Mouse (Mus musculus) myocyte (in vitro differentiated cells): ENCODE results near the gene Slc35b3. TPM values are rescaled to one million over a fixed set of nuclear protein-coding genes. Genes with fewer than 3 reads are reported as not detected.

Experiments
- H3K27me3 ChIP-seq: one replicate; pipeline ENCODE4 v1.6.1; 2011; ENCODE audit not compliant: control insufficient read depth, insufficient read depth, insufficient read length
- H3K36me3 ChIP-seq: one replicate; pipeline ENCODE4 v1.6.1; 2011; ENCODE audit not compliant: control insufficient read depth, insufficient read depth
- H3K4me2 ChIP-seq: one replicate; pipeline ENCODE4 v1.6.1; 2011; ENCODE audit warnings: low read depth, control low read depth
- H3K4me3 ChIP-seq: one replicate; pipeline ENCODE4 v1.5.1; 2011; ENCODE audit warnings: mild to moderate bottlenecking, control low read depth, moderate library complexity
- H3K79me2 ChIP-seq: one replicate; pipeline ENCODE4 v1.6.1; 2011; ENCODE audit not compliant: control insufficient read depth, insufficient read depth
- H3ac ChIP-seq: one replicate; pipeline ENCODE4 v1.6.1; 2011; ENCODE audit not compliant: control insufficient read depth, insufficient read length
- CEBPB ChIP-seq: IDR thresholded peaks from 2 replicates; pipeline ENCODE4 v1.6.1; 2011; ENCODE audit warnings: mild to moderate bottlenecking, moderate library complexity; ENCODE audit not compliant: poor library complexity, insufficient read depth, severe bottlenecking
- E2F4 ChIP-seq: IDR thresholded peaks from one replicate; pipeline ENCODE4 v1.6.1; 2011; ENCODE audit warnings: mild to moderate bottlenecking, control low read depth, moderate library complexity; ENCODE audit not compliant: insufficient read depth
- MAX ChIP-seq: IDR thresholded peaks from one replicate; pipeline ENCODE4 v1.6.1; 2011; ENCODE audit warnings: low read depth, mild to moderate bottlenecking, control low read depth
- MYOD1 ChIP-seq, 3 experiments: IDR thresholded peaks; one replicate each; pipeline ENCODE4 v1.6.1; 2011; ENCODE audit warnings: control low read depth in 2 of 3, low read depth in 2 of 3, mild to moderate bottlenecking in 2 of 3, moderate library complexity in 1 of 3; ENCODE audit not compliant: insufficient read length in 2 of 3, control insufficient read depth in 1 of 3
- MYOG ChIP-seq, 3 experiments: IDR thresholded peaks; one replicate each; pipeline ENCODE4 v1.6.1; 2011; ENCODE audit warnings: control low read depth in 2 of 3, low read depth in 2 of 3, mild to moderate bottlenecking in 2 of 3; ENCODE audit not compliant: insufficient read length in 2 of 3, control insufficient read depth in 1 of 3, insufficient read depth in 1 of 3
- POLR2A ChIP-seq: IDR thresholded peaks from one replicate; pipeline ENCODE4 v1.6.1; 2011; ENCODE audit warnings: low read depth, mild to moderate bottlenecking, control low read depth, moderate library complexity; ENCODE audit not compliant: insufficient read length
- POLR2AphosphoS2 ChIP-seq: IDR thresholded peaks from one replicate; pipeline ENCODE4 v1.6.1; 2011; ENCODE audit warnings: low read depth, control low read depth; ENCODE audit not compliant: insufficient read length
- REST ChIP-seq: IDR thresholded peaks from one replicate; pipeline ENCODE4 v1.6.1; 2011; ENCODE audit warnings: mild to moderate bottlenecking, control low read depth, moderate library complexity; ENCODE audit not compliant: insufficient read depth, insufficient read length
- SRF ChIP-seq: IDR thresholded peaks from one replicate; pipeline ENCODE4 v1.6.1; 2011; ENCODE audit warnings: low read depth; ENCODE audit not compliant: control insufficient read depth, insufficient read length
- TCF12 ChIP-seq: IDR thresholded peaks from one replicate; pipeline ENCODE4 v1.6.1; 2011; ENCODE audit warnings: mild to moderate bottlenecking, control low read depth; ENCODE audit not compliant: poor library complexity, insufficient read depth, severe bottlenecking
- TCF3 ChIP-seq: IDR thresholded peaks from one replicate; pipeline ENCODE4 v1.6.1; 2011; ENCODE audit warnings: low read depth, control low read depth; ENCODE audit not compliant: insufficient read length
- USF1 ChIP-seq: IDR thresholded peaks from one replicate; pipeline ENCODE4 v1.6.1; 2011; ENCODE audit warnings: low read depth, mild to moderate bottlenecking, control low read depth, moderate library complexity
- polyA plus RNA-seq: library from polyadenylated mRNA; unstranded; fragments of >200 nt; fragmentation: generic; extraction: Trizol; gene quantifications from one replicate; pipeline ENCODE4 v1.2.1, GENCODE M21; 2012; ENCODE audit warnings: missing spikeins

The Slc35b3 gene
- polyA plus RNA-seq, 1 experiment, result 10.1 TPM

GRCm38 (mm10) chr13:38998958-38999357 is 38.3 kb upstream of the Slc35b3 start:
- H3K36me3 ChIP-seq, result no peaks in the 10 kb centered on the region
- H3K4me3 ChIP-seq, result no peak overlapping the region
- H3K27me3 ChIP-seq, result no peaks in the 10 kb centered on the region
- H3ac ChIP-seq, result no peak overlapping the region
- no peaks in the 10 kb centered on the region for H3K79me2 ChIP-seq
- no peak for TF ChIP-seq CEBPB
- no peak for TF ChIP-seq POLR2A
- TF ChIP-seq USF1, result no peak
- H3K4me2 ChIP-seq, result no peak overlapping the region

- TF ChIP-seq MAX, result no peak
- no peak overlapping the region for H3K4me3 ChIP-seq
- no peak overlapping the region for H3K4me2 ChIP-seq
- no peaks in the 10 kb centered on the region for H3K27me3 ChIP-seq
- H3K79me2 ChIP-seq, result no peaks in the 10 kb centered on the region
- no peak overlapping the region for H3ac ChIP-seq
- H3K36me3 ChIP-seq, result no peaks in the 10 kb centered on the region
These were observed 31.9 kb upstream of the Slc35b3 start for GRCm38 (mm10) chr13:38992529-38992928.

GRCm38 (mm10) chr13:38983751-38984150 is 23.1 kb upstream of the Slc35b3 start:
- TF ChIP-seq TCF3, result no peak
- no peak for TF ChIP-seq POLR2AphosphoS2
- no peak for TF ChIP-seq POLR2A
- no peak for TF ChIP-seq MYOD1 (IDR thresholded peaks at IDR 0.05; ENCODE audit: control insufficient read depth in 1 of 3, insufficient read length in 2 of 3, low read depth in 2 of 3)
- TF ChIP-seq E2F4, result no peak
- Histone ChIP-seq H3K4me3 (no peak overlapping the region), H3K79me2 (no peaks in the 10 kb centered on the region), H3K27me3 (no peaks in the 10 kb centered on the region), H3K4me2 (no peak overlapping the region), H3ac (no peak overlapping the region), H3K36me3 (no peaks in the 10 kb centered on the region)

GRCm38 (mm10) chr13:38980900-38981299 is 20.2 kb upstream of the Slc35b3 start:
- no peak overlapping the region for H3K4me2 ChIP-seq
- no peaks in the 10 kb centered on the region for H3K36me3 ChIP-seq
- no peak for TF ChIP-seq POLR2A
- TF ChIP-seq REST, result no peak
- no peak for TF ChIP-seq USF1
- no peak for TF ChIP-seq MAX
- TF ChIP-seq POLR2AphosphoS2, result no peak
- no peak for TF ChIP-seq MYOD1 (IDR thresholded peaks at IDR 0.05; ENCODE audit: control insufficient read depth in 1 of 3, insufficient read length in 2 of 3, low read depth in 2 of 3)
- no peak for TF ChIP-seq TCF12
- TF ChIP-seq MYOG (IDR thresholded peaks at IDR 0.05; ENCODE audit: control insufficient read depth in 1 of 3, insufficient read depth in 1 of 3, insufficient read length in 2 of 3, low read depth in 2 of 3), result no peak
- no peak for TF ChIP-seq SRF
- TF ChIP-seq E2F4, result no peak
- H3ac ChIP-seq, result no peak overlapping the region
- H3K79me2 ChIP-seq, result no peaks in the 10 kb centered on the region
- H3K27me3 ChIP-seq, result no peaks in the 10 kb centered on the region
- no peak overlapping the region for H3K4me3 ChIP-seq

- Histone ChIP-seq H3ac (no peak overlapping the region), H3K27me3 (no peaks in the 10 kb centered on the region), H3K36me3 (no peaks in the 10 kb centered on the region), H3K79me2 (no peaks in the 10 kb centered on the region), H3K4me3 (no peak overlapping the region), H3K4me2 (no peak overlapping the region)
- TF ChIP-seq MAX (no peak), MYOD1 (IDR thresholded peaks at IDR 0.05; ENCODE audit: control insufficient read depth in 1 of 3, insufficient read length in 2 of 3, low read depth in 2 of 3) (no peak), POLR2A (no peak), SRF (no peak), REST (no peak), TCF12 (no peak), E2F4 (no peak), POLR2AphosphoS2 (no peak), MYOG (IDR thresholded peaks at IDR 0.05; ENCODE audit: control insufficient read depth in 1 of 3, insufficient read depth in 1 of 3, insufficient read length in 2 of 3, low read depth in 2 of 3) (no peak), TCF3 (no peak), CEBPB (no peak), USF1 (no peak)
These were observed 16.3 kb upstream of the Slc35b3 start for GRCm38 (mm10) chr13:38976978-38977377.

GRCm38 (mm10) chr13:38975853-38976252 is 15.2 kb upstream of the Slc35b3 start:
- TF ChIP-seq MYOG (IDR thresholded peaks at IDR 0.05; ENCODE audit: control insufficient read depth in 1 of 3, insufficient read depth in 1 of 3, insufficient read length in 2 of 3, low read depth in 2 of 3) (no peak), POLR2AphosphoS2 (no peak), TCF3 (no peak)
- Histone ChIP-seq H3K27me3 (no peaks in the 10 kb centered on the region), H3ac (no peak overlapping the region), H3K4me3 (no peak overlapping the region), H3K36me3 (no peaks in the 10 kb centered on the region), H3K79me2 (no peaks in the 10 kb centered on the region), H3K4me2 (no peak overlapping the region)
